Mouse (Mus musculus): ENCODE measurements around the gene Ttc28. TPM values are rescaled to one million over a fixed set of nuclear protein-coding genes. Genes with fewer than 3 reads are reported as not detected.

Gene Ttc28
- polyA plus RNA-seq, 1 experiment = 3.4 TPM

DNA sequence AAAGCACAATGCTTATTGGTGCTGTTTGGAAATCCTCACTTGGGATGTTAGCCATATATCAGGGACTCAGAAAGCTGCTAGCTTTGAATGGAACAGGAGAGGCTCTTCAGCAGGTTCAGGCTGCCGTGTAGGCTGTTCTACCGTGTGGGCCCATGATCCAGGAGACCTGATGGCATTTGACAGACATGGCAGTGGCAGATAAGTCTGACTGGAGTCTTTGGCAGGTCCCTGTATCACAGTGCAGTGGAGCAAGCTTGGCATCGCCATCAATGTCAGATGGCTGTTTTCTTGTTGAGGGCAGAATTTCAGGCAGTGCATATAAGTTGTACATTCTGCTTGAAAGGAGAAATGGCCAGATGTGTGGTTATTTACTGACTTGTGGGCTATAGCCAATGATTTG lies 11.0 kb downstream of the Ttc28 start:
- H3K79me2 ChIP-seq (ENCODE audit: control insufficient read depth, insufficient read depth) = no peaks in the 10 kb centered on the region
- H3K79me3 ChIP-seq (ENCODE audit: low read depth) = no peaks in the 10 kb centered on the region
- TF ChIP-seq MAX (IDR thresholded peaks at IDR 0.05) (no peak), FOSL1 (IDR thresholded peaks at IDR 0.05; ENCODE audit: insufficient read depth, low read length, poor library complexity, severe bottlenecking) (no peak), CEBPB (IDR thresholded peaks at IDR 0.05; ENCODE audit: low read depth) (no peak), USF1 (IDR thresholded peaks at IDR 0.05; ENCODE audit: low read depth) (no peak), CTCF (IDR thresholded peaks at IDR 0.05; ENCODE audit: control insufficient read depth, insufficient read depth, insufficient read length) (no peak)
- H3K4me3 ChIP-seq (ENCODE audit: insufficient read depth, poor library complexity, severe bottlenecking) = no peak overlapping the region
- peaks cover 10% of the 10 kb centered on the region for H3K36me3 ChIP-seq (ENCODE audit: control insufficient read depth, insufficient read depth)
- H3ac ChIP-seq (ENCODE audit: control insufficient read depth, insufficient read length, low read depth) = no peak overlapping the region
- no peaks in the 10 kb centered on the region for H3K27me3 ChIP-seq (ENCODE audit: control insufficient read depth, insufficient read depth, insufficient read length)

DNA sequence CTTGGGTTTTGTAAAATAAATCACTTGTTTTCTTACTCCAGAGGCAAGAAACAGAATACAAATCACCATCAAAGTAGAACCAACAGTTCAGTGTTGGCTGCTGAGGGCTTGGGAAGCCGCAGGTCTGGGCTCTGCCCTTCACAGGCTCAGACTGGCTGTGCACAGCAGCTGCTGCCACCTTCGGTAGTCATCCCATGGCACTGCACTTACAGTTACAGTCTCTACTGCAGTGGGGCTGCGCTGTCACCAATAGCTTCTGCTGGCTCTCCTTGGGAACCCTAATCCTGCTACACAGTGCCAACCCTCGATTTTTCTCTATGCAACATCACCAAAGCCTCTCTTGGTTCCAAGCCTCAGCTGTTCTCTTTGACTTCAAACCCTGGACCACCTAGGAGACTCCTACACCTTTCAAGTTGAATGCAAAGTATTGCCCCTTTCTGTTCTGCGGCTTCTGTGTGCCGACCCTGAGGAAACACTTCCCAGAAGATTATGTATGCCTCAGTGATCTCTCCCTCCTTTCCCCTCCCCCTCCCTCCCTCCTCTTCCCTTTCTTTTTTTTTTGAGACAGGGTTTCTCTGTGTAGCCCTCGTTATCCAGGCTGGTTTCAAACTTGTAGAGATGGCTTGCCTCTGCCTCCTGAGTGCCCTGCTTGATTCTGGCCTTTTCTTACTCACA lies 17.6 kb downstream of the Ttc28 start:
- no peak for TF ChIP-seq MAX (IDR thresholded peaks at IDR 0.05)
- no peak for TF ChIP-seq CEBPB (IDR thresholded peaks at IDR 0.05; ENCODE audit: low read depth)
- TF ChIP-seq CTCF (IDR thresholded peaks at IDR 0.05; ENCODE audit: control insufficient read depth, insufficient read depth, insufficient read length) = no peak
- no peak for TF ChIP-seq FOSL1 (IDR thresholded peaks at IDR 0.05; ENCODE audit: insufficient read depth, low read length, poor library complexity, severe bottlenecking)
- TF ChIP-seq USF1 (IDR thresholded peaks at IDR 0.05; ENCODE audit: low read depth) = no peak
- H3K79me2 ChIP-seq (ENCODE audit: control insufficient read depth, insufficient read depth) = no peaks in the 10 kb centered on the region
- no peak overlapping the region for H3K4me3 ChIP-seq (ENCODE audit: insufficient read depth, poor library complexity, severe bottlenecking)
- H3K27me3 ChIP-seq (ENCODE audit: control insufficient read depth, insufficient read depth, insufficient read length) = no peaks in the 10 kb centered on the region
- H3K36me3 ChIP-seq (ENCODE audit: control insufficient read depth, insufficient read depth) = peaks cover 10% of the 10 kb centered on the region
- H3K79me3 ChIP-seq (ENCODE audit: low read depth) = no peaks in the 10 kb centered on the region
- H3ac ChIP-seq (ENCODE audit: control insufficient read depth, insufficient read length, low read depth) = no peak overlapping the region

GRCm38 (mm10) chr5:110898169-110898568 lies 18.6 kb downstream of the Ttc28 start:
- no peaks in the 10 kb centered on the region for H3K79me2 ChIP-seq (ENCODE audit: control insufficient read depth, insufficient read depth)
- H3K36me3 ChIP-seq (ENCODE audit: control insufficient read depth, insufficient read depth) = peaks cover 10% of the 10 kb centered on the region
- no peak for TF ChIP-seq MYOG (IDR thresholded peaks at IDR 0.05; ENCODE audit: control insufficient read depth, extremely low read depth, insufficient read length)
- no peak for TF ChIP-seq CTCF (IDR thresholded peaks at IDR 0.05; ENCODE audit: control insufficient read depth, insufficient read depth, insufficient read length)
- TF ChIP-seq FOSL1 (IDR thresholded peaks at IDR 0.05; ENCODE audit: insufficient read depth, low read length, poor library complexity, severe bottlenecking) = no peak
- TF ChIP-seq MYOD1 (IDR thresholded peaks at IDR 0.05; ENCODE audit: control insufficient read depth, insufficient read length, low read depth) = no peak
- TF ChIP-seq USF1 (IDR thresholded peaks at IDR 0.05; ENCODE audit: low read depth) = no peak
- no peak for TF ChIP-seq MAX (IDR thresholded peaks at IDR 0.05)
- TF ChIP-seq CEBPB (IDR thresholded peaks at IDR 0.05; ENCODE audit: low read depth) = no peak
- H3K27me3 ChIP-seq (ENCODE audit: control insufficient read depth, insufficient read depth, insufficient read length) = no peaks in the 10 kb centered on the region
- no peak overlapping the region for H3ac ChIP-seq (ENCODE audit: control insufficient read depth, insufficient read length, low read depth)
- no peak overlapping the region for H3K4me3 ChIP-seq (ENCODE audit: insufficient read depth, poor library complexity, severe bottlenecking)
- H3K79me3 ChIP-seq (ENCODE audit: low read depth) = no peaks in the 10 kb centered on the region

- Histone ChIP-seq H3K36me3 (ENCODE audit: control insufficient read depth, insufficient read depth) (peaks cover 9% of the 10 kb centered on the region), H3K79me2 (ENCODE audit: control insufficient read depth, insufficient read depth) (no peaks in the 10 kb centered on the region), H3K79me3 (ENCODE audit: low read depth) (no peaks in the 10 kb centered on the region), H3K4me3 (ENCODE audit: insufficient read depth, poor library complexity, severe bottlenecking) (no peak overlapping the region), H3K27me3 (ENCODE audit: control insufficient read depth, insufficient read depth, insufficient read length) (no peaks in the 10 kb centered on the region), H3ac (ENCODE audit: control insufficient read depth, insufficient read length, low read depth) (no peak overlapping the region)
- TF ChIP-seq CEBPB (IDR thresholded peaks at IDR 0.05; ENCODE audit: low read depth) (no peak), CTCF (IDR thresholded peaks at IDR 0.05; ENCODE audit: control insufficient read depth, insufficient read depth, insufficient read length) (no peak), MYOG (IDR thresholded peaks at IDR 0.05; ENCODE audit: control insufficient read depth, extremely low read depth, insufficient read length) (no peak), FOSL1 (IDR thresholded peaks at IDR 0.05; ENCODE audit: insufficient read depth, low read length, poor library complexity, severe bottlenecking) (no peak), USF1 (IDR thresholded peaks at IDR 0.05; ENCODE audit: low read depth) (no peak), MAX (IDR thresholded peaks at IDR 0.05) (no peak), MYOD1 (IDR thresholded peaks at IDR 0.05; ENCODE audit: control insufficient read depth, insufficient read length, low read depth) (no peak)
Measured at GRCm38 (mm10) chr5:110898785-110899184, 19.2 kb downstream of the Ttc28 start.

DNA sequence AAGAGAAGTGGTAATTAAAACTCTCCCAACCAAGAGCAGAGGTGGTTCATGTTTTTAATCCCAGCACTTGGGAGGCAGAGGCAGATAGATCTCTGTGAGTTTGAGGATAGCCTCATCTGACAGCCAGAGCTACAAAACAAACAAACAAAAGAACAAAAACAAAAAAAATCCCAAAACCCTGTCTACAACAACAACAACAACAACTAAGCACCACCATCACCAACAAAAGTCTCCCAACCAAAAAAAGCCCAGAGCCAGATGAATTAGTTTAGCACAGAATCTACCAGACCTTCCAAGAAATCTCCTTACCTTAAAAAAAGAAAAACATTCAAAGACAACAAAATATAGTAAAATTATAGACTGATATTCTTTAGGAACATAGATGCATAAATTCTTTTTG lies 20.7 kb downstream of the Ttc28 start:
- Histone ChIP-seq H3K4me3 (ENCODE audit: insufficient read depth, poor library complexity, severe bottlenecking) (no peak overlapping the region), H3K79me2 (ENCODE audit: control insufficient read depth, insufficient read depth) (no peaks in the 10 kb centered on the region), H3ac (ENCODE audit: control insufficient read depth, insufficient read length, low read depth) (no peak overlapping the region), H3K27me3 (ENCODE audit: control insufficient read depth, insufficient read depth, insufficient read length) (no peaks in the 10 kb centered on the region), H3K79me3 (ENCODE audit: low read depth) (no peaks in the 10 kb centered on the region), H3K36me3 (ENCODE audit: control insufficient read depth, insufficient read depth) (peaks cover under 1% of the 10 kb centered on the region)
- TF ChIP-seq MAX (IDR thresholded peaks at IDR 0.05) = no peak
- TF ChIP-seq FOSL1 (IDR thresholded peaks at IDR 0.05; ENCODE audit: insufficient read depth, low read length, poor library complexity, severe bottlenecking) = no peak
- TF ChIP-seq MYOD1 (IDR thresholded peaks at IDR 0.05; ENCODE audit: control insufficient read depth, insufficient read length, low read depth) = no peak
- no peak for TF ChIP-seq USF1 (IDR thresholded peaks at IDR 0.05; ENCODE audit: low read depth)
- TF ChIP-seq CTCF (IDR thresholded peaks at IDR 0.05; ENCODE audit: control insufficient read depth, insufficient read depth, insufficient read length) = no peak
- TF ChIP-seq MYOG (IDR thresholded peaks at IDR 0.05; ENCODE audit: control insufficient read depth, extremely low read depth, insufficient read length) = no peak
- no peak for TF ChIP-seq CEBPB (IDR thresholded peaks at IDR 0.05; ENCODE audit: low read depth)

DNA sequence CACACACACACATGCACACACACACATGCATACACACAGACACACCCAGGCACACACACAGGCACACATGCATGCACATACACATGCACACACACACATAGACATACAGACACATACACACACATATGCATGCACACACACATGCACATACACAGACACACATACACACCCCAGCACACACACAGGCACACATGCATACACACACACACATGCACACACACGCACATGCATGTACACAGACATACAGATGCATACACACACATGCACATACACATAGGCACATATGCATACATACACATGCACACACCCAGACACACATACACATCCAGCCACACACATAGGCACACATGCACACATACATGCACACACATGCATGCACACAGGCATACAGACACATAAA lies 27.1 kb downstream of the Ttc28 start:
- Histone ChIP-seq H3ac (ENCODE audit: control insufficient read depth, insufficient read length, low read depth) (no peak overlapping the region), H3K27me3 (ENCODE audit: control insufficient read depth, insufficient read depth, insufficient read length) (no peaks in the 10 kb centered on the region), H3K36me3 (ENCODE audit: control insufficient read depth, insufficient read depth) (no peaks in the 10 kb centered on the region), H3K79me3 (ENCODE audit: low read depth) (no peaks in the 10 kb centered on the region), H3K79me2 (ENCODE audit: control insufficient read depth, insufficient read depth) (no peaks in the 10 kb centered on the region), H3K4me3 (ENCODE audit: insufficient read depth, poor library complexity, severe bottlenecking) (no peak overlapping the region)
- TF ChIP-seq CEBPB (IDR thresholded peaks at IDR 0.05; ENCODE audit: low read depth) (no peak), FOSL1 (IDR thresholded peaks at IDR 0.05; ENCODE audit: insufficient read depth, low read length, poor library complexity, severe bottlenecking) (no peak), MYOD1 (IDR thresholded peaks at IDR 0.05; ENCODE audit: control insufficient read depth, insufficient read length, low read depth) (no peak), MAX (IDR thresholded peaks at IDR 0.05) (no peak), MYOG (IDR thresholded peaks at IDR 0.05; ENCODE audit: control insufficient read depth, extremely low read depth, insufficient read length) (no peak), CTCF (IDR thresholded peaks at IDR 0.05; ENCODE audit: control insufficient read depth, insufficient read depth, insufficient read length) (no peak), USF1 (IDR thresholded peaks at IDR 0.05; ENCODE audit: low read depth) (no peak)
